Mouse (Mus musculus): Measurements from ENCODE around the gene Rhcg. TPM values are rescaled to one million over a fixed set of nuclear protein-coding genes. Genes with fewer than 3 reads are reported as not detected.

Gene Rhcg
- polyA plus RNA-seq, 2 experiments from 2014 or later, result not detected

- ATAC-seq, result no peak
These were observed 17.3 kb downstream of the Rhcg start for GRCm38 (mm10) chr7:79600122-79600521.

DNA sequence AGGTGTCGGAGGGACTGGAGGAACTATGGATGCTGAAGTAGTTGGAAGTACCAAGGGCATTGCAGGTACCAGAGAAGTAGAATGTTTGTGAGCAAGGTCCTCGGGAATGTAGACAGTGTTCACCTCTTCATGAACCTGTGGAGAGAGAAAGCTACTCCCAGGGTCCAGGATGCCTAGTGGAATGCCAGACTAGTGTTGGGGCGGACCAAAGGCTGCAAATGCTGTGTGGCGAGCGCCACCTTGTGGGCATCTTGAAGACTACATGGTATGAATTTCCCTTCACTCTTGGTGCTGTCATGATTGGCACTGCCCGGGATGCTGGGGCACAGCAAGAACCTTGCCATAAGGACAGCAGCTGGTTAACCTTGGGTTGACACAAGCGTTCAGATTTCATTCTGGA is 22.6 kb downstream of the Rhcg start:
- ATAC-seq, result no peak

DNA sequence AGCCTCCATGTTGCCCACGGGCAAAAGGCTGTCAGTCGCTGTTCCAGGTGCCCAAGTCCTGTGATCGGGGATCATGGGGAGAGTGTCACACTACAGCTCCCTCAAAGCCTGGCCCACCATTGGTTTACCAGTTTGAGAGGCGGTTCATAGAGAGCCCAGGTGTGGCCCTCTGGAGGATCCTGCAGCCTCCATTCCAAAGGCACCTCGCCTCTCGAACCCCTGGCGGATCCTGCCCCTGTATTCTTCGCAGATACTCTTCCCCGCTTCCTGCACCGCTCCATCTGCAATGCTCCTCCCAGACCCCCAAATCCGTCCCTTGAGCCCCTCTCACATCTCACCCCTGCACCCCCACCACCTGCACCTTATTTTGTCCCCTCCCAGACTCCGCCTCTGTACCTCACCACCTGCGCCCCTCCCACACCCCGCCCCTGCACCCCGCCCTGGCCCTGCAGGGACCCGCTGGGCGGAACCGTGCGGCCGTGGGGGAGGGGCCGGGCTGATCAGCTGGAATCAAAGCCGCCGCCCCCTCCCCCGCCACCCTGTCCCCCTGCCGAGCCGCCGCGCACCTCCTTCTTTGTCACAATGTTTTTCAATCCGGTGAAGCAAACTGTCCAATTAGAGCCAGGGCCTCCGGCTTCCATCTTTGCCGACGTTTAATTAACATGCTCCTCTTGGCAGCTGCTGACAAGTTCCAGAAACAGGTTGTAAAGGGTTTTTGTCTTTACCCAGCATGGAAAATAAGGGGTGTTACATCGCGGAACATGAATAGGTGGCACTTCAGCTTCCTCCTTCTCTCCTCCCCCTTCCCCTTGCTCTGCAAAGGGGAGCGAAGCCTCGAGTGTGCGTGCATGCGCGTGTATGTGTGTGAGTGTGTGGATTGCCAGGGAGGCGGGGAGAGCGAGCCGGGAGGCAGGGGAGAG is 25.4 kb downstream of the Rhcg start:
- ATAC-seq, result peak; percentile 19

- no peak for ATAC-seq
These were observed 26.8 kb downstream of the Rhcg start for GRCm38 (mm10) chr7:79590560-79591110.

- no peak for ATAC-seq
These were observed 27.5 kb downstream of the Rhcg start for GRCm38 (mm10) chr7:79589763-79590559.

- no peak for ATAC-seq
These were observed 29.2 kb downstream of the Rhcg start for GRCm38 (mm10) chr7:79588284-79588683.

GRCm38 (mm10) chr7:79578851-79579241 is 38.6 kb downstream of the Rhcg start:
- peak; percentile 43 for ATAC-seq

- no peak for ATAC-seq
These were observed 39.3 kb downstream of the Rhcg start for GRCm38 (mm10) chr7:79577931-79578850.

DNA sequence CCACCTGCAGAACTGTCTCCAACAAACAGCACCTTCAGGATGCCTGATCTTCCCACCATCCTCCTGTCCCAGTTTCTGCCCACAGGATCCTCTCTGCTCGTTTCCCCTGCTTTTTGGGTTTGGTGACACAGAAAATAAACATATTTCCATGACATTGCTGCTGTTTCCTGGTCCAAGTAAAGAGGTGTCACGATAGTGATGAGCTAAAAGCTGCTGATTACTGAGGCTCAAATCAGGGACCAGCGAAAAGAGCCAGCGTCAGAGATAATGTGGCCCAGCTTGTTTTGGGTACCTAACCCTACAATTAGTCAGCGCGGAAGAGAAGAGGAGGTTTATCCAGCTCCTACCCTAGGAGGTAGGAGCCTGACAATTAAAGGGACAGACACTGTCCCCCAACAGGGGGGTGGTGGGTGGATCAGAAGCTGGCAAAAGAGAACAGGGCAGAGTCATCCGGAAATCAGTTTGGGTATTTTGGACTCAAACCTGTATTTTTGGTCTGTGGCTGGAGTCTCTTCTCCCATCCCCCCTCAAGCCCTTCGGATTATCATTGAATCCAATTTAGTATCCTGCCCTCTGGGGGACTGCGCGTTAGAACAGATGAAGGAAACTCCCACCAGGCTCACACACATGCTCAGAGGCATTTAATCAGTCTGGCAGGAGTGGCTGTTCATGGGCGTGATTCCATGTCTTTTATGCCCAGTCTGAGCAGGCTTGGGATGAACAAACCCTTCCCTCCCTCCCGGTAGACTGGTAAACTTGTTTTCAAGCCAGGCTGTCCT is 40.2 kb downstream of the Rhcg start:
- ATAC-seq, result no peak

- no peak for ATAC-seq
These were observed 40.8 kb downstream of the Rhcg start for GRCm38 (mm10) chr7:79576659-79577058.

- ATAC-seq, result no peak
These were observed 45.2 kb downstream of the Rhcg start for GRCm38 (mm10) chr7:79572191-79572818.

DNA sequence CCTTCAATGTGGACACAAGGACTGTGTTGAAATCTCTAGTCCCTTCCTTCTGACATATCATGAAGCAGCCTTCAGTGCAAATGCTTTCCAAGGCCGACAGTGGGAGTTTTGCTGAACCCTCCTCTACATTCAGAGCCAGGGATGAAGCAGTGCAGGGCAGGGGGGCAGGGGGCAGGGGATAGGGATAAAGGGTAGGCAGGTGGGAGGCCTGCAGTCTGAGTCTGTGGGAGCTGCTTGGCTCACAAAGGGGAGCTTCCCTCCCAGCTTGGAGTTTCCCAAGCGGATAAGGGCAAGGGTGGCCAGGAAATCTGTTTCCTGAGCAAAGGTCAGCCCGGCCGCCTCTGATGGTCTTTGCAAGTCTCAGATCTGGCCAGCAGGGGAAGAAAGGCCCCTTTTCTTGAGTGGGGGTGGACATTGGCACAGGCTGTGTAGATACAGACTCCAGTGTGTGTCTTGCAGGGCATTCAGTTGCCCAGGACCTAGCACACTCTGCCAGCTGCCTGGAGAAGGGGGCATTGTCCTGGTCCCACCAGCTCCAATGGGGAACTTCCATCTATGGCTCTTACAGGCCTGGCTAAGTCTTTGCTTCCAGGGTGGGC is 48.4 kb downstream of the Rhcg start:
- ATAC-seq, result no peak

DNA sequence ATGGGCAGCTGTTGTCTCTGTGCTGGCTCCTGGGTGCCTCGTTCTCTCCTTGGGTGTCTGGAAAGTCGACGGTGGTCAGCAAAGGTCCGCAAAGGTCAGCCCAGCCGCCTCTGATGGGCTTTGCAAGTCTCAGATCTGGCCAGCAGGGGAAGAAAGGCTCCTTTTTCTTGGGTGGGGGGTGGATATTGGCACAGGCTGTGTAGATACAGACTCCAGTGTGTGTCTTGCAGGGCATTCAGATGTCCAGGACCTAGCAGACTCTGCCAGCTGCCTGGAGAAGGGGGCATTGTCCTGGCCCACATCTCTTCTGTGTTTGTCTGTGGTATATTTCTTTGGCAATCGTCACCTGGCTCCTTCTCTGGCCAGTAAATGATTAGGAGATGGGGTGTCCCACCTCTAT is 49.2 kb downstream of the Rhcg start:
- ATAC-seq, result no peak

DNA sequence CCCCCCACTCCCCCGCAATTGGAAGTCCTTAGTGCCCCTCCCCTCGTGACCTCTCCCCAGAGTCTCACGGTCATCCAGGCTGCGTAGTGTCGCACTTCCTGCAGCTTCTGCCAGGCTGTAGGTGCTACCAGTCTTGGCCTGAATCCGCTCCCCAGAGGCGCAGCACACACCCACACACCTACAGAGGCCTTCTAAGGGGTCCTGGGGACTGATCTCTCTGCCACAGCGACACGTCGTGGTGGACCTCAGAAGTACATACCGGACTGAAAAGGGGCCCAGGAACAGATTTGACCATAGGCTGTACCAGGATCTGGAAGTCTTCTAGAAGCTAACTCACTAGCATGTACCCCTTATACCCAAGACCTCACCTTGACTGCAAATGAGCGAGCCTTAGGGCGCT is 53.8 kb downstream of the Rhcg start:
- no peak for ATAC-seq

- no peak for ATAC-seq
These were observed 55.1 kb downstream of the Rhcg start for GRCm38 (mm10) chr7:79562385-79562784.

- no peak for ATAC-seq
These were observed 58.8 kb downstream of the Rhcg start for GRCm38 (mm10) chr7:79558698-79559097.

GRCm38 (mm10) chr7:79557728-79558221 is 59.7 kb downstream of the Rhcg start:
- no peak for ATAC-seq

GRCm38 (mm10) chr7:79555368-79556034 is 62.0 kb downstream of the Rhcg start:
- no peak for ATAC-seq

DNA sequence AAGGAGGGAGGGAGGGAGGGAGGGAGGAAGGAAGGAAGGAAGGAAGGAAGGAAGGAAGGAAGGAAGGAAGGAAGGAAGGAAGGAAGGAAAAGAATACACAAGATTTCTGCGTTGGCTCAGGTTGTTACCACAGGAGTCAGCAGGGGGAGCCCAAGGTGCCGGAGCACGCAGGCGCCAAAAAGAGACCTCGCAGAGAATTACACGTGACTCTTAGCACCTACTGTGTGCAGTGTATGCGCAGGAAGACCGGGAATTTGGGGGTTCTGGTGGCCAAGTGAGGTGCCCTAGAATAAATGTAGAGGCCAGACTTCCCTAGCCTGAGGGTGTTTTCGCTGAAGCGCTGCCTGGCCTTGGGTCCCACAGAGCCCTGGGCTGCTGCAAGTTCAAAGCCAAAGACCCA is 64.8 kb downstream of the Rhcg start:
- ATAC-seq, result no peak
